Mouse (Mus musculus) embryonic facial prominence, embryonic 12.5 days (tissue): ENCODE results near the gene Slu7. TPM values are rescaled to one million over a fixed set of nuclear protein-coding genes. Genes with fewer than 3 reads are reported as not detected.

Source experiments
- ATAC-seq: fragments of 200-750 bp; cut with Nextera tagmentation; 2 replicates; pipeline ENCODE4 v1.8.0; 2017; ENCODE audit not compliant: insufficient number of reproducible peaks, insufficient read depth, low FRiP score, low TSS enrichment
- H3K27ac ChIP-seq: fragments of 300-500 bp; sonication (generic); 2 replicates; pipeline ENCODE4 v1.5.1; 2016; ENCODE audit warnings: mild to moderate bottlenecking
- H3K27me3 ChIP-seq: fragments of 300-500 bp; sonication (generic); 2 replicates; pipeline ENCODE4 v1.6.1; 2016; ENCODE audit warnings: mild to moderate bottlenecking, moderate library complexity
- H3K36me3 ChIP-seq: fragments of 300-500 bp; sonication (generic); 2 replicates; pipeline ENCODE4 v1.6.1; 2016; ENCODE audit warnings: mild to moderate bottlenecking
- H3K4me1 ChIP-seq: fragments of 300-500 bp; sonication (generic); 2 replicates; pipeline ENCODE4 v1.6.1; 2016
- H3K4me2 ChIP-seq: fragments of 300-500 bp; sonication (generic); replicated peaks from 2 replicates; pipeline ENCODE4 v1.6.1; 2016; ENCODE audit warnings: mild to moderate bottlenecking, moderate library complexity
- H3K4me3 ChIP-seq: fragments of 300-500 bp; sonication (generic); 2 replicates; pipeline ENCODE4 v1.5.1; 2016; ENCODE audit warnings: mild to moderate bottlenecking
- H3K9ac ChIP-seq: fragments of 300-500 bp; sonication (generic); 2 replicates; pipeline ENCODE4 v1.6.1; 2016; ENCODE audit warnings: mild to moderate bottlenecking, moderate library complexity
- H3K9me3 ChIP-seq: fragments of 300-500 bp; sonication (generic); 2 replicates; pipeline ENCODE4 v1.6.1; 2016; ENCODE audit warnings: mild to moderate bottlenecking, moderate library complexity
- WGBS: fragments of 180-500 bp; shearing (Covaris S2); methylation state at CpG from one replicate; pipeline ENCODE4 v1.1.7; 2016; 5-methylcytosine and 5-hydroxymethylcytosine counted together
- polyA plus RNA-seq: library from polyadenylated mRNA; unstranded; fragments of >200 nt; fragmentation: Nextera tagmentation; extraction: Ambion mirVana; gene quantifications from 2 replicates; pipeline ENCODE4 v1.2.1, GENCODE M21; 2016

The Slu7 gene
- polyA plus RNA-seq, 1 experiment from 2014 or later, result 63.5 TPM

- Histone ChIP-seq H3K27ac (0 out of 2 replicates have a peak within 1 kb of the TSS, but pooled peaks have one; percentile 57), H3K4me3 (peak within 1 kb of the TSS; percentile 61), H3K4me2 (peak within 1 kb of the TSS; percentile 51), H3K36me3 (peaks cover 5% of the 10 kb centered on the region; the same call in 1 of the 2 replicates), H3K4me1 (peaks cover 6% of the 10 kb centered on the region; the same call in 1 of the 2 replicates), H3K9me3 (no peaks in the 10 kb centered on the region), H3K27me3 (no peaks in the 10 kb centered on the region), H3K9ac (peak within 1 kb of the TSS; percentile 58)
- ATAC-seq, result peak; percentile 95
- 4% methylated on average over 26 of the region's 27 CpGs for WGBS
Measured at GRCm38 (mm10) chr11:43425824-43426413, 7.6 kb upstream of the Slu7 start, which contains the start of gene Pttg1. Pttg1 (minus strand) TSS chr11:43426251.

GRCm38 (mm10) chr11:43426414-43426884, 7.1 kb upstream of the Slu7 start:
- peak; percentile 62; the same call in 1 of the 2 replicates for ATAC-seq
- H3K36me3 ChIP-seq, result peaks cover 5% of the 10 kb centered on the region; the same call in 1 of the 2 replicates
- H3K4me1 ChIP-seq, result peaks cover 6% of the 10 kb centered on the region; the same call in 1 of the 2 replicates
- H3K9ac ChIP-seq, result no peak overlapping the region
- H3K4me2 ChIP-seq, result peak overlapping the region; percentile 51
- 18% methylated on average over 7 of the region's 7 CpGs for WGBS
- H3K27me3 ChIP-seq, result no peaks in the 10 kb centered on the region
- no peaks in the 10 kb centered on the region for H3K9me3 ChIP-seq
- H3K4me3 ChIP-seq, result peak overlapping the region; percentile 61
- H3K27ac ChIP-seq, result 0 out of 2 replicates have a peak overlapping the region, but pooled peaks have one; percentile 57

- H3K9me3 ChIP-seq, result no peaks in the 10 kb centered on the region
- ATAC-seq, result peak; percentile 41; the same call in 1 of the 2 replicates
- H3K27me3 ChIP-seq, result no peaks in the 10 kb centered on the region
- H3K36me3 ChIP-seq, result peaks cover 13% of the 10 kb centered on the region
- 5% methylated on average over 9 of the region's 9 CpGs for WGBS
- peak overlapping the region; percentile 85 for H3K4me2 ChIP-seq
- peaks cover 7% of the 10 kb centered on the region for H3K4me1 ChIP-seq
- peak overlapping the region; percentile 60 for H3K9ac ChIP-seq
- H3K4me3 ChIP-seq, result peak overlapping the region; percentile 72
- H3K27ac ChIP-seq, result no peak overlapping the region
Measured at GRCm38 (mm10) chr11:43434024-43434407, 472 bp downstream of the Slu7 start.

DNA sequence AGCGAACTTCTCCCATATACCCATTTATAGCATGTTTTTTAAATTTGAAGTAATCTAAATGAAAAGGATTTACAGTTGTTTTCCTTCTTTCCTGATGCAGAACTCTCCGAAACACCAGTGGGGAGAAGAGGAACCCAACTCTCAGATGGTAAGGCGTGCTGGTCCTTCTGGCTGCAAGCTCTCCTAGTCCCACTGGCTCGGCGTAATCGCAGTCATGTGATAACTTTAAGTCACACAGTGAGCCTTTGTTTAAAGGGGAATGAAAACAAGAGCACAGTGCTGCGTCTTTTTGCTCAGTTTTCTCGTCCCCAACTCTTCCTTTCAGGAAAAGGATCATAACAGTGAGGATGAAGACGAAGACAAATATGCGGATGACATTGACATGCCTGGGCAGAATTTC, 7.6 kb downstream of the Slu7 start:
- WGBS, result 88% methylated on average over 10 of the region's 10 CpGs
- no peak for ATAC-seq
- Histone ChIP-seq H3K27me3 (no peaks in the 10 kb centered on the region), H3K4me2 (no peak overlapping the region), H3K9me3 (no peaks in the 10 kb centered on the region), H3K9ac (no peak overlapping the region), H3K4me3 (no peak overlapping the region), H3K4me1 (no peaks in the 10 kb centered on the region), H3K27ac (no peak overlapping the region), H3K36me3 (peaks cover 81% of the 10 kb centered on the region)

DNA sequence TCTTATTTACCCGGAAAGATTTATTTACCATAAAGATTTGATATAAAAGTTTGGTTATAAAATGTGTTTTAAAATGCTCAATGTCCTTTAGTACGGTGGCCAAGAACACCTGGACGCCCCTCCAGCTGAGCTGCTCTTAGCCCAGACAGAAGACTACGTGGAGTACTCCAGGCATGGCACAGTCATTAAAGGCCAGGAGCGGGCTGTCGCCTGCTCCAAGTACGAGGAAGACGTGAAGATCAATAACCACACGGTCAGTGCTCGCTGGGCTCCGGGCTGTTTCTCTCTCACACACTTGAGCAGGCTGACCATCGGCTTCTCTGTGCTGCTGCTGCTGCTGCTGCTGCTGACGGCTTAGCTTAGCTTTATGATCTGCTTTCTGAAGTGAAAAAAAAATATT, 9.6 kb downstream of the Slu7 start:
- ATAC-seq, result no peak
- Histone ChIP-seq H3K36me3 (peaks cover 86% of the 10 kb centered on the region), H3K27ac (no peak overlapping the region), H3K9me3 (no peaks in the 10 kb centered on the region), H3K9ac (no peak overlapping the region), H3K27me3 (no peaks in the 10 kb centered on the region), H3K4me1 (no peaks in the 10 kb centered on the region), H3K4me3 (no peak overlapping the region), H3K4me2 (no peak overlapping the region)
- 96% methylated on average over 13 of the region's 13 CpGs for WGBS

DNA sequence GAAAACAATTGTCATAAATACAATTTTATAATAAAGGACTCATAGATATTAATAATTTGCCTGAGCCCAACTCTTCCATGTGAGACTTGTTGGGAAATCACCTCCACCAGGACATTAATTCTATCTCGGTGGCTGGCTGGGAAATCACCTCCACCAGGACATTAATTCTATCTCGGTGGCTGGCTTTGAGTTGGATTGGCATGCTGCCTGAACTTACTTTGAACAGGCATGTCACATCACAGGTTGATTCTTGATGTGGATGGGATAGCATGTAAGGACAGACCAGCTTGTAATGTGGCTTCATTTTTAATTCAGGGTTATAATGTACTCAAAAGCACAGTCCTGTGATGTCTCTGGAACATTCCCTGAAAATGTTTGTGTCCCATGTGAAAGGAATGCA, 16.4 kb downstream of the Slu7 start:
- Histone ChIP-seq H3K4me3 (no peak overlapping the region), H3K4me1 (no peaks in the 10 kb centered on the region), H3K9ac (no peak overlapping the region), H3K9me3 (no peaks in the 10 kb centered on the region), H3K27ac (no peak overlapping the region), H3K27me3 (no peaks in the 10 kb centered on the region), H3K36me3 (peaks cover 26% of the 10 kb centered on the region), H3K4me2 (no peak overlapping the region)
- no peak for ATAC-seq
- WGBS, result 89% methylated on average over 2 of the region's 2 CpGs

- Histone ChIP-seq H3K9ac (no peak overlapping the region), H3K27me3 (no peaks in the 10 kb centered on the region), H3K4me3 (no peak overlapping the region), H3K4me1 (no peaks in the 10 kb centered on the region), H3K9me3 (no peaks in the 10 kb centered on the region), H3K36me3 (peaks cover 12% of the 10 kb centered on the region), H3K27ac (no peak overlapping the region), H3K4me2 (no peak overlapping the region)
- WGBS, result 74% methylated on average over 4 of the region's 4 CpGs
- no peak for ATAC-seq
Measured at GRCm38 (mm10) chr11:43451322-43451721, 17.8 kb downstream of the Slu7 start.

DNA sequence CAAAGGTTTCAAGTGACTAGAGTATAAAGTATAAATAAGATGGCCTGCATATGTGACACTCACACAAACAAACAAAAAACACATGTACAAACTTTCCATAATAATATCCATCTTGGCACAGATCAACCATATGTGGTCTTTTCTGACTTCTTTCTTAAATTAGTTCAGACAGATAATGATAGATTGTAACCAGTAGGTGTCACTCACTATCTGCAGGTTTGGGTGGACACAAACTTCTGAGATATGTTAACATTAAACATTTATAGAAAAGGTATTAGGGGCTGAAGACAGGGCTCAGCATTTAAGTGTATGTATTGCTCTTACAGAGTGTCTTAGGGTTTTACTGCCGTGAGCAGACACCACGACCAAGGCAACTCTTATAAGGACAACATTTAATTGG, 18.7 kb downstream of the Slu7 start:
- no peak for ATAC-seq
- Histone ChIP-seq H3K9ac (no peak overlapping the region), H3K27ac (no peak overlapping the region), H3K36me3 (peaks cover 4% of the 10 kb centered on the region), H3K4me3 (no peak overlapping the region), H3K4me2 (no peak overlapping the region), H3K27me3 (no peaks in the 10 kb centered on the region), H3K9me3 (no peaks in the 10 kb centered on the region), H3K4me1 (no peaks in the 10 kb centered on the region)
- 79% methylated on average over 2 of the region's 2 CpGs for WGBS

- H3K4me2 ChIP-seq, result no peak overlapping the region
- H3K9ac ChIP-seq, result no peak overlapping the region
- no peaks in the 10 kb centered on the region for H3K27me3 ChIP-seq
- H3K27ac ChIP-seq, result no peak overlapping the region
- ATAC-seq, result no peak
- no peaks in the 10 kb centered on the region for H3K4me1 ChIP-seq
- no peaks in the 10 kb centered on the region for H3K36me3 ChIP-seq
- no peak overlapping the region for H3K4me3 ChIP-seq
- 93% methylated on average over 25 of the region's 25 CpGs for WGBS
- H3K9me3 ChIP-seq, result no peaks in the 10 kb centered on the region
Measured at GRCm38 (mm10) chr11:43463204-43463603, 29.7 kb downstream of the Slu7 start.

- ATAC-seq, result no peak
Measured at GRCm38 (mm10) chr11:43470118-43470517, 36.6 kb downstream of the Slu7 start.

DNA sequence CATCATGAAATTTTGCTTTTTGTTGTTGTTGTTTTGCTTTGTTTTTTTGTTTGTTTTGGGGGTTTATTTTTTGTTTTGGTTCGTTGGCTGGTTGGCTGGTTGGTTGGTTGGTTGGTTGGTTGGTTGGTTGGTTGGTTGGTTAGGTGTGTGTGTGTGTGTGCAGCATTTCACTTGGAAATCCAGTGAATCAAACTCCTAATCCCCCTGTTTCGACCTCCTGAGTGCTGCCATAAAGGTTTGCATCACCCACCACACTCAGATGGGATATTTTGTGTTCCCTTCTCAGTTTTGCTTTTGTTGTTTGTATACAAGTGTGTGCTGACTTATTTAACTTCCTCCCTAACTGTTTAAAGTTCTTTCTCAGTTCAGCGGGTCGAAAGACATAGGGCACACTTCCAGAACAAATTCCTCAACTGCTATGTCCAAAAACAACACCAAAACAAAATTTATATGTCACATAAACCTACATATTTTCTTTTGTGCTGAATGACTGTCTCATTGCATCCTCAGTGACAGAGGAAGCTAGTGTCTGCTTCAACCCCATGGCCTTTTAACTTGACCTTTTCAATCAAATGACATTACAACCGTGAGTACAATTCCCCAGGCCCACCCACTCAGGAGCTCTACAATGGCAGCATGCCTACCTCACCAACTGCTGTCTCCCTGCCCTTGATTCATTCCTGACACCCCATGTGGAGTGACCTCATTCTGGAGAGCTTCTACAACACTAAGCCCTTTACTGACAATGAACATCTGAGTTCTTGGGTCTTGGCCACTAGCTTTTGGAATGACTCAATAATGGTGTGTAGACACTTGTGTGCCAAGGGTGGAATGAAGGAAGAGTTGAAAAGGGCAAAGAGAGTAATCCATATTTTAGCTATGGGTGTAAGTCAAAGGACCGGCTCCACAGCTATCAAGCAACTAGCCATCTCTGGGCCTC, 37.6 kb downstream of the Slu7 start:
- no peak overlapping the region for H3K9ac ChIP-seq
- H3K4me2 ChIP-seq, result no peak overlapping the region
- H3K27me3 ChIP-seq, result peaks cover 5% of the 10 kb centered on the region; the same call in 1 of the 2 replicates
- peaks cover 9% of the 10 kb centered on the region for H3K4me1 ChIP-seq
- H3K9me3 ChIP-seq, result no peaks in the 10 kb centered on the region
- no peak overlapping the region for H3K27ac ChIP-seq
- no peak for ATAC-seq
- no peak overlapping the region for H3K4me3 ChIP-seq
- no peaks in the 10 kb centered on the region for H3K36me3 ChIP-seq
- WGBS, result 70% methylated on average over 6 of the region's 6 CpGs

More at GRCm38 (mm10) chr11:43470118-43470517, 36.6 kb downstream of the Slu7 start:
- no peak overlapping the region for H3K9ac ChIP-seq
- 36% methylated on average over 5 of the region's 5 CpGs for WGBS
- H3K4me1 ChIP-seq, result peaks cover 9% of the 10 kb centered on the region
- no peak overlapping the region for H3K4me3 ChIP-seq
- H3K9me3 ChIP-seq, result no peaks in the 10 kb centered on the region
- no peak overlapping the region for H3K4me2 ChIP-seq
- H3K27me3 ChIP-seq, result peaks cover 5% of the 10 kb centered on the region; the same call in 1 of the 2 replicates
- H3K36me3 ChIP-seq, result no peaks in the 10 kb centered on the region
- H3K27ac ChIP-seq, result no peak overlapping the region
